Mouse (Mus musculus) lung, postnatal 0 days (tissue): ENCODE data around the gene Pip5k1a. TPM values are rescaled to one million over a fixed set of nuclear protein-coding genes. Genes with fewer than 3 reads are reported as not detected.

ENCODE experiments used
- ATAC-seq: fragments of 200-750 bp; cut with Nextera tagmentation; 2 replicates; pipeline ENCODE4 v1.8.0; 2017; ENCODE audit warnings: moderate library complexity
- DNase-seq: peaks from one replicate; pipeline ENCODE4 v3.0.0-alpha.2; 2016; ENCODE audit warnings: low spot score
- H3K27ac ChIP-seq: fragments of 300-500 bp; sonication (generic); 2 replicates; pipeline ENCODE4 v1.5.1; 2014; ENCODE audit warnings: antibody characterized with exemption, mild to moderate bottlenecking, low read length, mixed read lengths
- H3K27me3 ChIP-seq: fragments of 300-500 bp; sonication (generic); replicated peaks from 2 replicates; pipeline ENCODE4 v1.6.1; 2014; ENCODE audit warnings: low read length, mixed read lengths; ENCODE audit not compliant: insufficient read depth
- H3K36me3 ChIP-seq: fragments of 300-500 bp; sonication (generic); 2 replicates; pipeline ENCODE4 v1.6.1; 2014; ENCODE audit warnings: low read length, mixed read lengths; ENCODE audit not compliant: insufficient read depth
- H3K4me1 ChIP-seq: fragments of 300-500 bp; sonication (generic); 2 replicates; pipeline ENCODE4 v1.6.1; 2014; ENCODE audit warnings: antibody characterized with exemption, low read depth, low read length, mixed read lengths; ENCODE audit not compliant: insufficient read depth
- H3K4me2 ChIP-seq: fragments of 300-500 bp; sonication (generic); replicated peaks from 2 replicates; pipeline ENCODE4 v1.6.1; 2014; ENCODE audit warnings: low read depth, mild to moderate bottlenecking, low read length, moderate library complexity, mixed read lengths
- H3K4me3 ChIP-seq: fragments of 300-500 bp; sonication (generic); 2 replicates; pipeline ENCODE4 v1.5.1; 2014; ENCODE audit warnings: low read depth, low read length
- H3K9ac ChIP-seq: fragments of 300-500 bp; sonication (generic); replicated peaks from 2 replicates; pipeline ENCODE4 v1.6.1; 2014; ENCODE audit warnings: low read depth, mild to moderate bottlenecking
- H3K9me3 ChIP-seq: fragments of 300-500 bp; sonication (generic); 2 replicates; pipeline ENCODE4 v1.6.1; 2016; ENCODE audit warnings: low read length, mixed read lengths
- CTCF ChIP-seq: IDR thresholded peaks from 2 replicates; pipeline ENCODE4 v1.5.1; 2016; ENCODE audit warnings: antibody characterized with exemption, mild to moderate bottlenecking
- EP300 ChIP-seq: IDR thresholded peaks from 2 replicates; pipeline ENCODE4 v1.6.1; 2016; ENCODE audit warnings: antibody characterized with exemption, mild to moderate bottlenecking, control low read depth
- whole genome bisulfite sequencing: fragments of 180-500 bp; shearing (Covaris S2); extraction: QIAGEN DNeasy Blood & Tissue Kit; methylation state at CpG from one replicate; pipeline ENCODE4 v1.1.7; 2014; 5-methylcytosine and 5-hydroxymethylcytosine counted together
- polyA plus RNA-seq: library from polyadenylated mRNA; unstranded; fragments of >200 nt; fragmentation: Nextera tagmentation; extraction: Ambion mirVana; gene quantifications from 2 replicates; pipeline ENCODE4 v1.2.1, GENCODE M21; 2015

Gene Pip5k1a
- polyA plus RNA-seq, 1 experiment from 2014 or later = 18.1 TPM

- TF ChIP-seq CTCF (no peak), EP300 (no peak)
Observed at GRCm38 (mm10) chr3:95105586-95106337, 968 bp downstream of the Pip5k1a start.

GRCm38 (mm10) chr3:95105121-95105520 is 1.6 kb downstream of the Pip5k1a start:
- peak overlapping the region; percentile 94 for H3K4me3 ChIP-seq
- H3K27me3 ChIP-seq = no peaks in the 10 kb centered on the region
- H3K9me3 ChIP-seq = no peaks in the 10 kb centered on the region
- H3K4me2 ChIP-seq = peak overlapping the region; percentile 64
- peaks cover 6% of the 10 kb centered on the region; the same call in 1 of the 2 replicates for H3K4me1 ChIP-seq
- DNase-seq (peak; percentile 58), ATAC-seq (no peak)
- peak overlapping the region; percentile 26; the same call in 1 of the 2 replicates for H3K9ac ChIP-seq
- no peak for TF ChIP-seq EP300
- TF ChIP-seq CTCF = no peak
- peak overlapping the region; percentile 38; the same call in 1 of the 2 replicates for H3K27ac ChIP-seq
- H3K36me3 ChIP-seq = no peaks in the 10 kb centered on the region
- 29% methylated on average over 4 of the region's 4 CpGs for WGBS

More at GRCm38 (mm10) chr3:95105586-95106337, 968 bp downstream of the Pip5k1a start:
- Histone ChIP-seq H3K4me1 (peaks cover 6% of the 10 kb centered on the region; the same call in 1 of the 2 replicates), H3K36me3 (no peaks in the 10 kb centered on the region), H3K27ac (peak overlapping the region; percentile 90), H3K9ac (peak overlapping the region; percentile 80), H3K4me3 (peak overlapping the region; percentile 94), H3K27me3 (no peaks in the 10 kb centered on the region), H3K9me3 (no peaks in the 10 kb centered on the region), H3K4me2 (peak overlapping the region; percentile 64)
- ATAC-seq (peak; percentile 20; the same call in 1 of the 2 replicates), DNase-seq (peak; percentile 64)
- under 1% methylated on average over 16 of the region's 16 CpGs for WGBS

- WGBS = 17% methylated on average over 2 of the region's 2 CpGs
- no peak for TF ChIP-seq EP300
- TF ChIP-seq CTCF = no peak
- H3K27ac ChIP-seq = no peak overlapping the region
Observed at GRCm38 (mm10) chr3:95100854-95101253, 5.9 kb downstream of the Pip5k1a start.

DNA sequence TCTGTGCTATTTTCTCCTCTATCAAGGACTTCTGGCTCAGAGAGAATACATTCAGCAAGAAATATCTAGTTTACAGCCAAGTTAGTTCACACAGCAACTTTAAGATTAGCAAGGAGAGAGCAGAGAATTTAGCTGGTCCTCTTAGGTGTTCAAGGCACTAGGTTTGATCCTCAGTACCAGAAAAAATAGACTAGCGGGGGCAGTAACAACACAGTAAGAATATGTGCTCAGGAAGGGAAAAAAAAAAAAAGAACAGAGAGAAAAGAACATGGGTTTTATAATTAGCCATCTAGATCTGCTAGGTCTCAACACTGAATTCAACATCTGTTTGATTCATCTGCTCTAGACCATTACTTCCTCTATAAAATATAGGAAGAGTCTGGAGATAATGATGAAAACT is 18.7 kb downstream of the Pip5k1a start:
- no peaks in the 10 kb centered on the region for H3K9me3 ChIP-seq
- ATAC-seq (no peak), DNase-seq (no peak)
- H3K4me3 ChIP-seq = no peak overlapping the region
- H3K9ac ChIP-seq = no peak overlapping the region
- no peak overlapping the region for H3K27ac ChIP-seq
- H3K36me3 ChIP-seq = no peaks in the 10 kb centered on the region
- 96% methylated on average over 1 of the region's 1 CpGs for WGBS
- no peak overlapping the region for H3K4me2 ChIP-seq
- H3K4me1 ChIP-seq = no peaks in the 10 kb centered on the region
- TF ChIP-seq EP300 (no peak), CTCF (no peak)
- H3K27me3 ChIP-seq = no peaks in the 10 kb centered on the region

More at GRCm38 (mm10) chr3:95100854-95101253, 5.9 kb downstream of the Pip5k1a start:
- no peak overlapping the region for H3K4me3 ChIP-seq
- H3K27me3 ChIP-seq = no peaks in the 10 kb centered on the region
- no peak overlapping the region for H3K9ac ChIP-seq
- no peaks in the 10 kb centered on the region; the same call in 1 of the 2 replicates for H3K36me3 ChIP-seq
- H3K4me1 ChIP-seq = peaks cover 6% of the 10 kb centered on the region; the same call in 1 of the 2 replicates
- no peaks in the 10 kb centered on the region for H3K9me3 ChIP-seq
- no peak overlapping the region for H3K4me2 ChIP-seq
- DNase-seq (no peak), ATAC-seq (no peak)

- Histone ChIP-seq H3K27ac (no peak overlapping the region), H3K9me3 (no peaks in the 10 kb centered on the region), H3K4me3 (no peak overlapping the region), H3K9ac (no peak overlapping the region), H3K4me1 (no peaks in the 10 kb centered on the region), H3K27me3 (no peaks in the 10 kb centered on the region), H3K36me3 (peaks cover 42% of the 10 kb centered on the region), H3K4me2 (no peak overlapping the region)
- ATAC-seq (no peak), DNase-seq (no peak)
- WGBS = 92% methylated on average over 2 of the region's 2 CpGs
- TF ChIP-seq CTCF (peak; percentile 19), EP300 (no peak)
Observed at GRCm38 (mm10) chr3:95071606-95072005, 35.1 kb downstream of the Pip5k1a start.

DNA sequence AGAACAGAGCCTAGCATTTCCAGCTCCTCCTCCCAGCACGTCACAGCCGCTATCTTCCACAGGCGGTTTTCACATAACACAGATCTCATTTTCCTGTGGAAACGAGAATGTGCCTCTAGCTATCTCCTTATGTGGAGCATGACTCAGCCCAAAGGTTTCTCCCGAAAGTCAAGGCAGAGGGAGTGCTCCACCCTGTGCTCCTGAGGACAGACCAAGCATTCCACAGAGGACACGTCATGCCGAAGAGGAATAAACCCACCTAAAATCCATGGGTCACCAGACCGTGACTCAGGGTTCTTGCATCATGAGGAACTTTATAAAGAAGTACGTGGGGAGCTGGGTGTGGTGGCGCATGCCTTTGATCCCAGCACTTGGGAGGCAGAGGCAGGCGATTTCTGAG is 40.2 kb downstream of the Pip5k1a start:
- WGBS = 84% methylated on average over 11 of the region's 11 CpGs
- Histone ChIP-seq H3K4me1 (no peaks in the 10 kb centered on the region), H3K4me3 (no peak overlapping the region), H3K27me3 (no peaks in the 10 kb centered on the region), H3K9me3 (no peaks in the 10 kb centered on the region), H3K36me3 (peaks cover 66% of the 10 kb centered on the region), H3K27ac (no peak overlapping the region), H3K4me2 (no peak overlapping the region), H3K9ac (no peak overlapping the region)
- ATAC-seq = peak; percentile 35; the same call in 1 of the 2 replicates
- TF ChIP-seq EP300 (no peak), CTCF (no peak)
- DNase-seq = no peak
